Mouse (Mus musculus) forebrain, embryonic 16.5 days (tissue): Measurements from ENCODE around the gene Txnrd3. TPM values are rescaled to one million over a fixed set of nuclear protein-coding genes. Genes with fewer than 3 reads are reported as not detected.

Experiments
- ATAC-seq: fragments of 200-750 bp; cut with Nextera tagmentation; 2 replicates; pipeline ENCODE4 v1.8.0; 2017; ENCODE audit warnings: mild to moderate bottlenecking, moderate library complexity
- H3K27ac ChIP-seq: fragments of 300-500 bp; sonication (generic); 2 replicates; pipeline ENCODE4 v1.5.1; 2014; ENCODE audit warnings: low read length, control low read depth
- H3K27me3 ChIP-seq: fragments of 300-500 bp; sonication (generic); replicated peaks from 2 replicates; pipeline ENCODE4 v1.6.1; 2014; ENCODE audit warnings: low read length; ENCODE audit not compliant: control insufficient read depth, insufficient read depth
- H3K36me3 ChIP-seq: fragments of 300-500 bp; sonication (generic); 2 replicates; pipeline ENCODE4 v1.6.1; 2014; ENCODE audit not compliant: control insufficient read depth, insufficient read depth
- H3K4me1 ChIP-seq: fragments of 300-500 bp; sonication (generic); replicated peaks from 2 replicates; pipeline ENCODE4 v1.6.1; 2014; ENCODE audit warnings: low read length; ENCODE audit not compliant: control insufficient read depth, insufficient read depth
- H3K4me2 ChIP-seq: fragments of 300-500 bp; sonication (generic); 2 replicates; pipeline ENCODE4 v1.6.1; 2014; ENCODE audit warnings: mild to moderate bottlenecking, low read length, control low read depth
- H3K4me3 ChIP-seq: fragments of 300-500 bp; sonication (generic); replicated peaks from 2 replicates; pipeline ENCODE4 v1.5.1; 2014; ENCODE audit warnings: mild to moderate bottlenecking, low read length, control low read depth
- H3K9ac ChIP-seq: fragments of 300-500 bp; sonication (generic); replicated peaks from 2 replicates; pipeline ENCODE4 v1.6.1; 2014; ENCODE audit warnings: low read depth, low read length, control low read depth
- H3K9me3 ChIP-seq: fragments of 300-500 bp; sonication (generic); 2 replicates; pipeline ENCODE4 v1.6.1; 2016; ENCODE audit warnings: low read length; ENCODE audit not compliant: control insufficient read depth
- WGBS: fragments of 180-500 bp; shearing (Covaris S2); extraction: QIAGEN DNeasy Blood & Tissue Kit; methylation state at CpG from one replicate; pipeline ENCODE4 v1.1.7; 2014; 5-methylcytosine and 5-hydroxymethylcytosine counted together
- polyA plus RNA-seq: library from polyadenylated mRNA; unstranded; fragments of >200 nt; fragmentation: Nextera tagmentation; extraction: Ambion mirVana; gene quantifications from 2 replicates; pipeline ENCODE4 v1.2.1, GENCODE M21; 2015

Txnrd3 gene
- polyA plus RNA-seq, 1 experiment from 2014 or later, result 11.9 TPM

DNA sequence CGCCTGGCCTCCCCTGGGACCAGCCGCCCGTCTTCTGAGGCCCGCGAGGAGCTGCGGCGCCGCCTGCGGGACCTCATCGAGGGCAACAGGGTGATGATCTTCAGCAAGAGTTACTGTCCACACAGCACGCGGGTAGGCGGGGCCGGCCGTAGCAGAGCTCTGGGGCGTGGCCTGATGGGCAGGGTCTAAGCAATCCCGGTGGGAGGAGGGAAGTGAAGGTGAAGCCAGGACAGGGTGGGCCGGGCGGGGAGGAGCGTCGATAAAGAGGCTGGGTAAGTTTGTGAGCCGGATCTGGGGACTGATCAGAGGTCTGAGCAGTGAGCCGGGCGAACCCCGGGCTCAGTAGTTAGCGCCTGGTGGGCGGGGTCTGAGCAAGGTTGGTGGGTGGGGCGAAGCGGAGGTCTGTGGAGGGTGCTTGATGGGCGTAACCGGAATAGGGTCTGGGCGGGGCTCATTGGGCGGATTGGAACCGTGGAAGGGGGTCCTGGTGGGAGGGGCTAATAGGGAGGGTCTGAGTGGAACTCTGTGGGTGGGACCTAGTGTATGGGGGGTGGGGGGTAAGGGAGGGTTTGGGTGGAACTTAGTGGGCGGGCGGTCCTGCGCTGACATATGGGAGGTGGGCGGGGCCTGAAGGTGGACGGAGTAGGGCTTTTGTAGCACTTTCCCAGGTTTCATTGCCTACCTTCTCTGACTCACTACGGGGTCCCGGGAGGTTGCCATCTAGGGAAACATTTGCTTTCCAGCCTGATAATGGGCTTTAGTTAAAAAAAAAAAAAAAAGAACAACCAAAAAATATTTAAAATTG, 685 bp downstream of the Txnrd3 start:
- WGBS, result under 1% methylated on average over 40 of the region's 41 CpGs
- Histone ChIP-seq H3K9me3 (no peaks in the 10 kb centered on the region), H3K4me1 (peaks cover 3% of the 10 kb centered on the region; the same call in 1 of the 2 replicates), H3K27ac (peak overlapping the region; percentile 52), H3K27me3 (no peaks in the 10 kb centered on the region), H3K4me3 (peak overlapping the region; percentile 77), H3K36me3 (no peaks in the 10 kb centered on the region), H3K9ac (peak overlapping the region; percentile 82), H3K4me2 (peak overlapping the region; percentile 69)
- peak; percentile 88 for ATAC-seq

- Histone ChIP-seq H3K9me3 (no peaks in the 10 kb centered on the region), H3K27ac (no peak overlapping the region), H3K27me3 (no peaks in the 10 kb centered on the region), H3K4me1 (no peaks in the 10 kb centered on the region; the same call in 1 of the 2 replicates), H3K4me3 (no peak overlapping the region), H3K4me2 (no peak overlapping the region), H3K9ac (no peak overlapping the region), H3K36me3 (no peaks in the 10 kb centered on the region)
- 95% methylated on average over 8 of the region's 8 CpGs for WGBS
- no peak for ATAC-seq
Measured at GRCm38 (mm10) chr6:89649897-89650296, 6.1 kb downstream of the Txnrd3 start.

GRCm38 (mm10) chr6:89651770-89652169, 8.0 kb downstream of the Txnrd3 start:
- ATAC-seq, result no peak
- H3K9ac ChIP-seq, result no peak overlapping the region
- H3K36me3 ChIP-seq, result no peaks in the 10 kb centered on the region
- H3K4me1 ChIP-seq, result no peaks in the 10 kb centered on the region
- no peak overlapping the region for H3K4me3 ChIP-seq
- no peaks in the 10 kb centered on the region for H3K27me3 ChIP-seq
- H3K4me2 ChIP-seq, result no peak overlapping the region
- H3K27ac ChIP-seq, result no peak overlapping the region
- no peaks in the 10 kb centered on the region for H3K9me3 ChIP-seq

DNA sequence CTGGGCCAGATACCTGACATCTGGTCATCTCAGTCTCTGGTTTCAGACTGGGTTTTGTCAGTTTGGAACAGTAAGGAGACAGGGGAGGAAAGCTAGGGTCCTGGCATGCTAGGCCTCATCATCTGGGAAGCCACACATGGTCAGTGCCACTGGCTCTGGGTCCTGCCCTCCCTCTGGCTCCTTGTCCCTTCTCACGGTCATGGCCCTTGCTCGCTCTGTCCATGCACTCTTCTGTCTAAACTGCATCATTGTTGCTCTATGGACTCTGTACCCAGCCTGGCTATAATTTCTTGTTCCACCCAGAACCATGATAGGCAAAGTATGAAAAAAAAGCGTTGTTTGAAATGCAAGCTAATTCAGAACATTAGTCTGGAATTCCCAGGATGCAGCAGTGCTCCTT, 11.2 kb downstream of the Txnrd3 start:
- 94% methylated on average over 3 of the region's 3 CpGs for WGBS
- Histone ChIP-seq H3K9ac (no peak overlapping the region), H3K36me3 (no peaks in the 10 kb centered on the region), H3K4me3 (no peak overlapping the region), H3K4me1 (no peaks in the 10 kb centered on the region), H3K27ac (no peak overlapping the region), H3K27me3 (no peaks in the 10 kb centered on the region), H3K9me3 (no peaks in the 10 kb centered on the region), H3K4me2 (no peak overlapping the region)
- no peak for ATAC-seq

DNA sequence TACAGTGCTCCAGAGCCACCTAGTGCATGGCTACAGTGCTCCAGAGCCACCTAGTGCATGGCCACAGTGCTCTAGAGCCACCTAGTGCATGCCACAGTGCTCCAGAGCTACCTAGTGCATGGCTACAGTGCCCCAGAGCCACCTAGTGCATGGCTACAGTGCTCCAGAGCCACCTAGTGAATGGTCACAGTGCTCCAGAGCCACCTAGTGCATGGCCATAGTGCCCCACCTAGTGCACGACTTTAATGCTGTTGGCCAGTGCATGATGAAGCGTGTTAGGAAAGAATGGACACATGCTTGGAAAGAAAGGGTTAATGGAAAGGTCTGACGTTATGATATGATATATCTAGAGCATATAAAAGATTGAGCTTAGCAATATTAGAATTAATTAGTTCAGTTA, 14.6 kb downstream of the Txnrd3 start:
- Histone ChIP-seq H3K36me3 (no peaks in the 10 kb centered on the region), H3K4me3 (no peak overlapping the region), H3K27me3 (no peaks in the 10 kb centered on the region), H3K9me3 (no peaks in the 10 kb centered on the region), H3K9ac (no peak overlapping the region), H3K4me1 (no peaks in the 10 kb centered on the region), H3K4me2 (no peak overlapping the region), H3K27ac (no peak overlapping the region)
- 82% methylated on average over 3 of the region's 3 CpGs for WGBS
- no peak for ATAC-seq

DNA sequence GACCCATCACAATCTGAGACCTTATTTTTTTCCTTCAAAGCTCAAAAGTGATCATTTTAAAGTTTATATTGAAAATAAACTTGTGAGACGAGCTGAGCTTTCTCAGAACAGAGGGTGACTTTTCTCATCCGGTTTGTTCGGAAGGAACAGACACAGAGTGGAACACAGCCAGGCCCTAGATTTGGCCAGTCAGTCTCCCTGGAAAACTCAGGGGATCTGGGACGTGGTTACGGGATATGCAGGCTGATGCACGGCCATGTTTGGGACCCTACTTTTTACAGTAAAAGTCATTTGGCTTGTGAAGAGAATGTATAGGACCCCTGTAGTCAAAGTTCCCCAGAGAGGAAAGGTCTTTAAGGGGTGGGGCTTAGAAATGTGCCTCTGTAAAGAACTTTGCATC, 15.1 kb downstream of the Txnrd3 start:
- Histone ChIP-seq H3K9ac (no peak overlapping the region), H3K36me3 (peaks cover 5% of the 10 kb centered on the region; the same call in 1 of the 2 replicates), H3K9me3 (no peaks in the 10 kb centered on the region), H3K27me3 (no peaks in the 10 kb centered on the region), H3K4me2 (no peak overlapping the region), H3K4me3 (no peak overlapping the region), H3K4me1 (no peaks in the 10 kb centered on the region), H3K27ac (no peak overlapping the region)
- ATAC-seq, result no peak
- 82% methylated on average over 6 of the region's 6 CpGs for WGBS

DNA sequence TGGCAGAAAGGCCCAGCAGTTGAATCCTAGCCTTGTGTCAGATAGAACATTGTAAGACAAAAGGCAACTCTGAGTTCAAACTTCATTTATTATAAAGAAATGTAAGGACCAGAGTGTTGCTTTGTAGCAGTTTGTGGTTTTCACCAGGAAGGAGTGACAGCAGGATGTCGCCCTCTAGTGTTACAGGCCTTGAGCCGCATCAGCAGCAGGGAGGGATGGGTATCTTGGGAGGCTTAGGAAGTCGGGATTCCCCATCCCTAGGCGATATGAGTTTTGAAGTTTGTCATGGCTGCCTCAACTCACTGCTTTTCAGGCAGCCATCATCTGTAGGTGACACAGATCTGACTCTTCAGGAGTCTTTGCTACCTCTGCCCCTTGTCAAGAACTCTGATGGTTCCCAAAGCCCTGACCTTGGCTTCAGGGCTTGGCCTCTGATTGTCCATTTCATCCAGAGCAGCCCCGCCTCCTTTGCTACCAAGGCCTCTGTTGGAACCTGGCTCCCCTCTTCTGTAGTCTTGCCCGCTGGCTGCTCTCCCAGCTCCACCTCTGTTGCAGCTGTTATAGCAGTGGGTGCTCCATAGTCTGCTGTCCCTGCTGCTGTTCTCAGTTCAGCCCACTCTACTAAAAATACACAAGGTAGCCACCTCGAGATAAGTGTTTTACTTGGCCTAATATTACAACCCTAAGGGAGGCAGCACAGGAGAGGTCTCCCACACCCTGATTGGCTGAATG, 16.1 kb downstream of the Txnrd3 start:
- Histone ChIP-seq H3K27me3 (no peaks in the 10 kb centered on the region), H3K4me2 (no peak overlapping the region), H3K4me3 (no peak overlapping the region), H3K4me1 (no peaks in the 10 kb centered on the region), H3K9me3 (no peaks in the 10 kb centered on the region), H3K9ac (no peak overlapping the region), H3K36me3 (peaks cover 5% of the 10 kb centered on the region; the same call in 1 of the 2 replicates), H3K27ac (no peak overlapping the region)
- no peak for ATAC-seq
- WGBS, result 30% methylated on average over 7 of the region's 7 CpGs

- H3K27ac ChIP-seq, result no peak overlapping the region
- peaks cover 7% of the 10 kb centered on the region for H3K36me3 ChIP-seq
- H3K4me1 ChIP-seq, result no peaks in the 10 kb centered on the region
- no peak overlapping the region for H3K4me2 ChIP-seq
- no peak for ATAC-seq
- H3K9me3 ChIP-seq, result no peaks in the 10 kb centered on the region
- 68% methylated on average over 1 of the region's 1 CpGs for WGBS
- no peak overlapping the region for H3K4me3 ChIP-seq
- no peaks in the 10 kb centered on the region for H3K27me3 ChIP-seq
- no peak overlapping the region for H3K9ac ChIP-seq
Measured at GRCm38 (mm10) chr6:89660490-89660889, 16.7 kb downstream of the Txnrd3 start.

- ATAC-seq, result no peak
- Histone ChIP-seq H3K4me1 (no peaks in the 10 kb centered on the region), H3K9me3 (no peaks in the 10 kb centered on the region), H3K4me3 (no peak overlapping the region), H3K4me2 (no peak overlapping the region), H3K36me3 (peaks cover 7% of the 10 kb centered on the region), H3K9ac (no peak overlapping the region), H3K27me3 (no peaks in the 10 kb centered on the region), H3K27ac (no peak overlapping the region)
- WGBS, result 91% methylated on average over 3 of the region's 3 CpGs
Measured at GRCm38 (mm10) chr6:89662521-89662920, 18.7 kb downstream of the Txnrd3 start.
